Mouse (Mus musculus): ENCODE data around the gene Arid3a.
A peak's percentile ranks its signal among the peaks of the same experiment; 100 is the strongest.

Gene Arid3a

DNA sequence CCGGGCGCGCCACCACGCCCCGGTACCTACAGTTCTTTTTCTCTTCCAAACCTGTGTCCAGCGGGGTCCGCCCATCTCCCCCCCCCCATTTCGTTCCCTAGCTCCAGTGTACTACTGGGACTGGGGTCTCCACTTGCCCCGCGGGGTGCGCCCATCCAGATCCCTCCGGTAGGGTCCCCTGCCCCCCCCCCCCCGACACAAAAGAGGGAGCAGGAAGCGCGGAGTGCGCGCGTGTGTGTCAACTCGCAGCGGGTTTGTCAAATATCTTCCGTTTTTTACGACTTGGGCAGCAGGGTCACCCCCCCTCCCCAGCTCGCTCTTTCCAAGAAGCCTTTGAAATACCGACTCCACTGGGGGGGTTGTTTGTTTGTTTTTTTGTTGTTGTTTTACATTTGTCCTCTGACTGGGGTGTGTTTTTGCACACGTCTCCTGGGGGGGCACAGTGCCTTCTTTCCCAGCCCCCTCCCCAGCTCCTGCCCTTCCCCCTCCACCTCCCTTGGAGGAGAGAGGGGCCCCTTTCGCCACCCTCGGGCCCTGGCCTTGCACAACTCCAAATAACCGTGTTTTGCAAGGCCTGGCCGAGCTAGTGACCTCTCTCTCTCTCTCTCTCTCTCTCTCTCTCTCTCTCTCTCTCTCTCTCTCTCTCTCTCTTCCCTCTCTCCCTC is 1.3 kb downstream of the Arid3a start:
- DNase-seq: peak; percentile 53 to 60

DNA sequence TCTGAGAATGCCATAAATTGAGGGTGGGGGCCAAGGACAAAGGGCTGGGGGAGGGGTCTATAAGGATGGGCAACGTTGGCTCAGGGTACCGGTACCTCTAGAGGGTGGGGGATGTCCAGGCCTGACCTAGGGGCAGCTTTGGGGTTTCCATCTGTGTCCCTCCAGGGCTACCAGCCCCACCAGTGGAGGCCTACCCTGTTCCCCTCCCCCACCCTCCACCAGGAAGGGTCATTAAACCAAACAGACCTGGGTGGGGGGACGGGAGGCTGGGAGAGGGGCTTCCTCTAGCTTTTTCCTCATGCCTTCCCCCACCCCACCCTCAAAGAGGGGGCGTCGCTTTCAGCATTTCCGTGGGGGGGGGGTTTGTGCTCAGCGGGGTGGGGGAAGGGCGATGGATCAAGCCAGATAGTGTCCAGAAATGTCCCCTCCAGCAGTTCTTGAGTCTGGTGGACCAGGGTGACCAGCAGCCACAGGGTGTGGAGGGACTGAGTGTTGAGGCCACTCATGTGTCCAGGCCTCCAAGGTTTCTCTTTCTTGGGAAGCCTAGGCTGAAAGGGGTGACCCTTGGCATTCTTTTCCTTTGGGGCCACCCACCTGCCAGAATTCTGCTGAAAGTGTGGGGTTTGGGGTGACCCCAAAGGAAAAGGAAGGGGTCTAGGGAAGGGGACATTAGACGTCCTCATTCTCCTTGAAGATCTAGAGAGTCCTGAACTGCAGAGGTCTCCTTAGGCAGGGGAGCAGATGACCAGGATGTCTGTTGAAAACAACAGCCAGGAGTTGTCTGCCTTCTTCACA is 2.3 kb downstream of the Arid3a start:
- DNase-seq: peak; percentile 59 to 68

DNA sequence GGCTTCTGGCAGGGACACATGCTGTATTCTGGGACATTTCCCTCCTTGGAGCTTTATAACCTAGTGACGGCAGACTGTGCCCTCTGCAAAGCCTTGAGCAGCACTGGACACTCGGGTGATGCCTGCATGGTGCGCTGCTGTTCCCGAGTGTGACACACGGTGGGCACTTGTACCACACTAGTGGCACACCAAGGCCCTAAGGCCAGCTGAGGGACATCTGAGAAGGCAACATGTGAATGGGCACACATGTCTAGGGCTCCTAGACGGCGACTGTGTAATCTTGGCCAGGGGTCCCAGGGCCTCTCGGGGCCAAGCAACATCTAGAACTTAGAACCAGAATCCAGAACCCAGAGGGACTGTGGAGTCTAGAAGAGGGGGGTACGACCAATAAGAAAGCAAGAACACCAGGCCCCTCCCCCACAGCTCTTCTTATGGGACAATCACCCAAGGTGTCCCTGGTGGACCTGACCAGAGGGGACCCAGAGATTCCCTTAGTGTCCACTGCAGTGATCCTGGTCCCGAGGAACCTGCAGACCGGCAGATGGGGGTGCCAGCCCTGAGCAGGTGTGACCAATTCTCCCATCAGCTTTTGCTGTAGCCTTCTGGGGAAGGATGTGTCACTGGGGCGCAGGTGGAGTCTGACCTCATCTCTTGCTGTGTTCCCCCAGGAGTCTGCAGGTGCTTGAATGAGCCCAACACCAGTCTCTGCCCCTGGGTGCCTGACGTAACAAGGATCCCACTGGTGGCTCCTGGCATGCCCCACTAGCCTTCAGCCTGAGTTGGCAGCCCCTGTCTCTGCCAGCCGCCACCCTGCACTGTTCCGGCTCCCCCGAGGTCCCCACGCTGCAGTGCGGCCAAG is 3.4 kb downstream of the Arid3a start:
- DNase-seq: peak in 1 of 2 experiments; percentile 39

DNA sequence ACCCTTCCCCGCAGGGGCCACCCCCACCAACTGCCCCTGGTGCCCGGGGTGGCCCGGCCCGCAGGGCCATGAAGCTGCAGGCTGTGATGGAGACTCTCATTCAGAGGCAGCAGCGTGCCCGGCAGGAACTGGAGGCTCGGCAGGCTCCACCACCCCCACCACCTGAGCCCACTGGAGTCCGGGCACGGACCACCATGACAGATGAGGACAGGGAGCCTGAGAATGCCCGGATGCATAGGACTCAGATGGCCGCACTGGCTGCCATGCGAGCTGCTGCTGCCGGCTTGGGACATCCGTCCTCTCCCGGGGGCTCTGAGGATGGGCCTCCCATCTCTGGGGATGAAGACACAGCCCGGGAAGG is 4.0 kb downstream of the Arid3a start:
- DNase-seq: peak; percentile 63 to 76

DNA sequence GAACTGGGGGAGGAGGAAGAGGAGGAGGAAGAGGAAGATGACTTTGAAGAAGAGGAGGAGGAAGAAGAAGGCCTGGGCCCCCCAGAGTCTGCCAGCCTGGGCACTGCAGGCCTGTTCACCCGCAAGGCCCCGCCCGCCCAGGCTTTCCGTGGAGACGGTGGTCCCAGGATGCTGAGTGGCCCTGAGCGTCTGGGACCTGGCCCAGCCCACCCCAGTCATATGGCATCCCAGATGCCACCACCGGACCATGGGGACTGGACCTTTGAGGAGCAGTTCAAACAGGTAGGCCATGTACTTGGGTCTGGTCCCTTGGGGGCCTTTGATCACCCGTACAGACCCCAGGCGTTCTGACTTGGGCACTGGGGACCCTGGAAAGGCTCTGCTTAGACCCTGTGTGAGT is 5.0 kb downstream of the Arid3a start:
- peak in 1 of 2 experiments; percentile 41 for DNase-seq

DNA sequence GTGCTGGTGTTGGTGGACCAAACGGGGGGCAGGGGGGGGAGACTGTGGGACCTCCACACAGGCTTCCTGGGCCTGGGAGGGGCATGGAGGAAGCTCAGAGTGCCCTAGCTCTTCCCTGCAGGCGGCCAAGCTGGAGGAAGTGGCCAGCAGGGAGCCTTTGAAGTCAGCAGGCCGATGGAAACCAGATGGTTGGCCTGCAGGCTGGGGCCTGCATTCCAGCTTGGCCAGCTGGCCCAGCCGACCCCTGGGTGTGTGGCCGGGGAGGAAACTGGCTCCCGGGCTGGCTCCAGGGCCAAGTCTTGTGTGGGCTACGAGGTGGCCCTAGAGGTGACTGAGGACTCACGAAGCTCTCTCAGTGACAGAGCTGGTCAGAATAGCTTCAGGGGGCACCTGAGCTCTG is 5.9 kb downstream of the Arid3a start:
- DNase-seq: peak; percentile 78 to 89

DNA sequence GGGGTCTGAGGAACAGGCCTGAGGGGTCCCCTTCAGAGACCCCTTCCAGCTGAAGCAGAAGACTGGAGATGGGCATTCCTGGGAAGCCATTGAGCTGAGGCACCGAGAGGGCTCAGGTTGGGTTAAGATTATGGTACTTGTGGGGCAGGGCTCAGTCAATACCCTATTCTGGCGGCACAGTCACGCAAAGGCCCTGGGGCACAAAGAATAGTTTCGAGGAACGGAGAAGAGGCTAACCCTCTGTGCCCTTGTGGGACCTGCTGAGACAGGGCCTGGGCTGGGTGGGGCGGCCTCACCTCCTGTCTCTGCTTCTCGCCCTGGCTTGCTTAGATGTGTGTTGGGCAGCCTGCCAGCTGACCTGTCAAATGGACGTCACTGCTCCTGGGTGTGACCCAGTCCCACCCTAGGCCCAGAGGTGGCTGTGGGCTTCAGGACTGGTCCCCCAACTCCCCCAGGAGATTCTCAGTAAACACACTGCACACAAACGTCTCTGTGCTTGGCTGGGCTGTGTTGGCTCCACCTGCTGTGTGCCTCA is 6.4 kb downstream of the Arid3a start:
- peak; percentile 63 to 64 for DNase-seq

DNA sequence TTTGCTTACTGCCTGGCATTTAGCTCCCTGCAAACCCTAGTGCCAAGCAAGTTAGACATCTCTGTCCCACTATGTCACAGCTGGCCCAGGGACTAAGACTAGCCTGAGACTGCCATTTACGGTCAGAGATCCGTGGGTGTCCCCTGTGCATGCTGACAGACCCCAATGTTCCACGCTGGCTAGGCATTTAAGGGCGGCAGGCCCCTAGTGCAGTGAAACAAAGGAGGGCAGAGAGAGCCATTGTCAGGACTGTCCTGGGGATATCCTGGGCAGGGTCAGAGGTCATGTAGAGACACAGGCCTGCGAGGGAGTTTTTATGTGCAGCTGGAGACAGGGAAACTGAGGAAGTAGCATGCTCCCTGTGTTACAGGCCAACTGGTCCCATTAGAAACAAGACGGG is 7.0 kb downstream of the Arid3a start:
- no peak for DNase-seq

DNA sequence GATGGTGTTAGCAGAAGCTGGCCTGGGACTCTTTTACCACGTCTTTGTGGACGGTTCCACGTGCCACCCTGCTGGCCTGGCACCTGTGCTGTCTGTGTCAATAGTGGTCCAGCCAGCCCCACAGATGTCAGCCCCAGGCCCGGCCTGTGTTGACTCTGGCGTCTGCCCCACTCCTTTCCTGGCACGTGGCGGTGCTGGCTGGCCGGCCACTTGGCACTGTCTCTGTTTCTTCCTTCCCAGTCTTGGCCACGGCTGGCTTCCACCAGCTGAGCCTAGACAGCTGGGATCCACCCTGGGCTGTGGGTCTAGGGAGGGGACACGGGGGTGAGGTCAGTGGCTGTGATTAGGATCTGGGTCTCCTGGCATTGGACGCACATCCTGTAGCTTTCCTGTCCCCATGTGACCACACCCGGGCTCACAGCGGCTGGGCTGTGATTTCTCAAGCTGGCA is 7.5 kb downstream of the Arid3a start:
- peak; percentile 97 to 98 for DNase-seq

DNA sequence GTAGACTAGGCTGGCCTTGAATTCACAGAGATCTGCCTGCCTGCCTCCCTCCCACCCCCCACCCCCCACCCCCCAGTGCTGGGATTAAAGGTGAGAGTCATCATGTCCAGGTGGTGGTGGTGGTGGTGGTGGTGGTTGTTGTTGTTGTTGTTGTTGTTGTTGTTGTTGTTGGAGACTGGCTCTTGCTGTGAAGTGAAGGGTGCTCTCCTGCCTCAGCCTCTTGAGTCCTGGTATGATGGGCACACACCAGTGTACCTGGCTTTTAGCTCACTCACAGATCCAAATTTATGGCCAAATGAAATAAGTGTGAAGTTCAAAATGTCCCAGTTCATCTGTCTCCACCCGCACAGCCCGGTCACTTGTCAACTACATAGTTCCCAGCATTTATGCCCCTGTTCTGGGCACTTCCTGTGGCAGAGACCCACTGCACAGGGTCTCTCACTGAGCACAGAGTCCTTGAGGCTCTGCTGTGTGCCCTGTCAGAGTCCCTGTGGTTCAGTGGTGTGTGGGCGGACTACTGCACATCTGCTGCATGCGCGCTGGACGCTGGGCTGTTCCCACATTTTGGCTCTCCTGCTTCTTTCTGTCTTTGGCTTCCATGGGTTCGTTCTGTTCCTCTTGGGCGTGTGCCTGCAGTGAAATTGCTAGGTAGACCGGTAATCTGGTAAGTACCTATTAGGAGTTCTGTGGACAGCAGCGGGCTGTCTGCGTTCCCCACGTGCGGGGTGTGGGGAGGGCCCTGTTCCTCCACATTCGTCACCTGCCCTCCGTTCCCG is 8.1 kb downstream of the Arid3a start:
- peak; percentile 59 to 60 for DNase-seq

DNA sequence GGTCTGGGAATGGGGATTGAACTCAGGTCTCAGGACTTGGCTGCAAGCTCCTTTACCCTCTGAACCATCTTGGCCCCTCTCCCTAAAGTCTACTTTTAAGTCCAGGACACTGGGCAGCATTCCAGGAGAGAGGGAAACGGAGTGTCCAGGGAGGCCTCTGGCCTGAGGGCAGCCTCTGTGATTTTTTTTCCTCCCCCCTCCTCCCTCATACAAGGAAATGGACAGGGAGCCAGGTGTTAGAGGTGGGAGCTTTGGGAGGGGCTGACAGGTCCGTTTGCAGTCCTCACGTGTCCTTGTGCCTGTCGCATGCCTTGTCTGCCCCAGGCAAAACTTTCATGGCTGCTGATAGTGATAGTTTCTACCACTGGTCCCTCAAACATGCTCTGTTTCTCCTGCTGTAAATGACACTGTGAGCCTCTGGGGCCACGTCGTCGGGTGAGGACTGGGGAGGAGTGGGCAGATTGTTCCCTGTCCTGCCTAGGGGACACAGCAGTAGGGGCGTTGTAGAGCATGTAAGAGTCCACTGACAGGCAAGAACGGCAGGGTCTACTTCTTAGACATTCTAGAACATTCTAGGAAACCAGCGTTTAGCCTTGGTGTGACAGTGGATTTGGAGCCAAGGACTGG is 9.6 kb downstream of the Arid3a start:
- DNase-seq: peak; percentile 40 to 56

DNA sequence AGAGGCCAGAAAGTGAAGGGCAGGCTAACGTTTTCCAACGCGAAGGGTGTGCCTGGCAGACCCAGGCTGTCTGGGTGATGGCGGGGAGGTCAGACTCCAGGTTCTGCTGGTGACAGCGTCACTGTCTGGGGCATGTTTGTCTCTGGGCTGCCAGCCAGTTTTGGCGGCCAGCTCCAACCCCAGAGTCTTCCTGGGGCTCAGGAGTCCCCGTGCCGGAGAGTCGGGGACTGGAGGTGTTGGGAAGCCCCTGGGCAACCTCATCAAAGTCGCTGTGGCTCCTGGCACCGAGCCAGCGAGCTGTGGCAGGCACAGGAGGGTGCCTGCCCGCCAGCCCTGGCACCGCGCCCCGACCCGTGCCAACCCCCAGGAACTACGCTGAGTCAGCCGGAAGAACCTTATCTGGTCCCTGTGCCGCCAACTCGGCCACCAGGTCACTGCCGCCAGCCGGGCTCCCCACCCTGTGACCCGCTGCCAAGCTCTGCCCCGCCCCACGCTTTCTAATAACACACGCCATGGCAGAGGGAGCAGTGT is 10.1 kb downstream of the Arid3a start:
- peak; percentile 84 to 86 for DNase-seq

DNA sequence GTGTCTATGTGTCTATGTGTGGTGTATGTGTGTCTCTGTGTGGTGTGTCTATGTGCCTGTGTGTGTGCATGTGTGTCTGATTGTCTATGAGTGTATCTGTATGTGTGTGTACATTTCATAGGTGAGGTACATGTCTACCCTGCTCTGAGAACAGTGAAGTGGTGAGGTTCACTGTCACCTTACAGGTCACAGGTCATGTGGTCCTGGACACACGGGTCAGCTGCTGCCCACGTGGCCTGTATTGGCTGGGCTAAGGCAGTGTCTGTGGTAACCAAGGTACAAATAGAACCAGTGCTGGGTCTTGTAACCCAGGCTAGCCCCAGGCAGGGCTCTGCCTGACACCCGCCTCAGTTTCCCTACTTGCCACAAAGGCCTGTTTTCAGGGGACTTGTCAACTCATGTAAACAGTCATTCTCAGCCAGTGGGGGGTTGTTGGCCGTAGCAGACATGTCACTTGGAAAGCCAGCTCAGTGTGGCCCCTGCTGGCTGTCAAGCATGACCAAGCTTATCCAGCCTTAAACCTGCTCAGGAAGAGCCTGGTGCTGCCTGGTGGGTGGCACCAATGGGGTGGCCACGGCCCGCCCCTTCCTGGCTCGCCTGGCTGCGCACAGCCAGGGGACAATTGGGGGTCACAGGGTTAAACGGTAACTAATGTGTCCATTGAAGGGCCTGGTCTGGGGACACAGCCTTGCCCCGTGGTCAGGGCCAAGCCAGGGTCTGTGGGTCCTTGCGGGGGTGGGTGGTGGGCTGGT is 11.1 kb downstream of the Arid3a start:
- no peak for DNase-seq

DNA sequence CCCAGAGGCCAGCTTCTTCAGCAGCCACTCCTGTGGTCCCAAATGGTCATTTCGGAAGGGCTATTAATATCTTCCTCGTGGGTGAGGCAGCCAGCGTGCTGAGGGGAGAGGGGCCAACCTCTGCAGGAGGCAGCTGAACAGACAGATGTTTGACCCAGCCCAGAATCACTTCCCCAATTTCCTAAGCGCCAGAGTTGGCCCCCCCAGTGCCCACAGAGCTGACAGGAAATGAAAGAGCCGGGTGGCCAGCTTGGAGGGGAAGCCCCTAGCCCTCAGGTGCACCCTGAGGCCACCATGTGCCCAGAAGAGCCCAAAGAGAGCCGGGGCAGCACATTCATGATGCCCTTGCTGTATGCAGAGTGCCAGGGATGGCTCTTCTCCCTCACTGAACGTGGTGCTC is 13.9 kb downstream of the Arid3a start:
- no peak for DNase-seq

DNA sequence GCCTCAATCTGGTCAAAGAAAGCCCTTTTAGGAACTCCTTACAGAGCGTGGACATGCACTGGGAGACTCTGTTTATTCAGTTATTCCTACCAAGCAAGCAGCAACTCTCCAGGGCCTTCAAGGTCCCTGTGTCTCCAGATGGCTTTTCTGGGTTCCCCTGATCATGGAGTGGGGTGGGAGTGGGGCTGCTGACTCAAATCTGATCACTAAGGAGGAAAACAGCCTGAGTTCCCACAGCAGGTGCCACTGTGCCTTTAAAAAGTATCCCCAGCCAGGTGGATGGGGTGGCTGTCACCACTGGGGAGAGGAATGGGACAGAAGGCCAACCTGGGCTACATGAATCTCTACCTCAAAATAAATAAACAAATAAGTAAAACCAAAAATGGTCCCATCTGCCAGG is 16.1 kb downstream of the Arid3a start:
- DNase-seq: no peak

DNA sequence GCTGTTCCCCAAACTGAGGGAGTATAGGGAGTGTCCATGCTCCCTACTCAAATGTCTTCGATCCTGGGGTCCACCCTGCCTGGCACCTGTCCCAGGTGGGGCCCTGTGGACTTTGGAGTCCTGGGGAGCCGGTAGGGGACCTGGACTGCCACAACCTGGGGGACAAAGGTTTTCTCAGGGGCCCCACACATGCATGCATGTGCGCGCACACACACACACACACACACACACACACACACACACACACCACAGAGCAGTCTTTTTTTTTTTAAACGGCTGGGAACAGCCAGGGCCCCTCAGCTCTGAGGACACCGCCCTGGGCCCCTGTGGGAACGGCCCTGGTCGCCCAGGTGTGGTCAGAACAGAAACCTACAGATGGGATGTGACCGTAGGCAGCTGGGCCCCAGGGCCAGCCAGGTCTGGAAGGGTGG is 16.6 kb downstream of the Arid3a start:
- DNase-seq: no peak

DNA sequence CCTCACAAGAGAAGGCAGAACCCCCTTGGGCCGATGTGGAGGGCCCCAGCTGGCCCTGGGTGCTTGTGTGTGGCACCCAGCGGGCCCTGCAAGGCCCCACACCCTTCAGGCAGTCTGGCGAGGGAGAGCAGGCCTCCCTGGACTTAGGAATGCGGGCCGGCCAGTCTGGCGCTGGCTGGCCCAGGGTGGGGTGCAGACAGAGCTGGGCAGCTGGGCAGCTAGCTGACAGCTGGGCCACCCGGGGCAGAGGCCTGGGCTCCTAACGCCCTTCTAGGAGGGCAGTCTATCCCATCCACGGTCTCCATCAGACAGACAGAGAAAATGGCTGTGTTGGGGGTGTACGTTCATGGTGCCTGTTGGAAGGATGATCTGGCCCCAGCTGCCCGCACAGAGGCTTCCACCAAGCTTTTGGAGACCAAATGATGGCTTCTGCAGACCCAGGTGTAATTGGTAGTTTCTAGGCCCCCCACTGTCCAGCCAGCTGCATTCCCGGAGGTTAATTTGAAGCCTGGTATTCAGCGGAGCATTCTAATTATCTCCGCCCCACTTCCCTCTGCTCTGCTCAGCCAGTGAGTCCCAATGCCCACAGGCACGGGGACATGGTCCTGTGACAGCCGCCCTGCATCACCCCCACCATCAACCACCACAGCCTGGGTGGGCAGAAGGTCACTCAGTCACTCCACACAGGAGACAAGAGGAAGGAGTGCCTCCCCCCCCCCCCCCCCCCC is 18.8 kb downstream of the Arid3a start:
- peak; percentile 53 to 54 for DNase-seq

DNA sequence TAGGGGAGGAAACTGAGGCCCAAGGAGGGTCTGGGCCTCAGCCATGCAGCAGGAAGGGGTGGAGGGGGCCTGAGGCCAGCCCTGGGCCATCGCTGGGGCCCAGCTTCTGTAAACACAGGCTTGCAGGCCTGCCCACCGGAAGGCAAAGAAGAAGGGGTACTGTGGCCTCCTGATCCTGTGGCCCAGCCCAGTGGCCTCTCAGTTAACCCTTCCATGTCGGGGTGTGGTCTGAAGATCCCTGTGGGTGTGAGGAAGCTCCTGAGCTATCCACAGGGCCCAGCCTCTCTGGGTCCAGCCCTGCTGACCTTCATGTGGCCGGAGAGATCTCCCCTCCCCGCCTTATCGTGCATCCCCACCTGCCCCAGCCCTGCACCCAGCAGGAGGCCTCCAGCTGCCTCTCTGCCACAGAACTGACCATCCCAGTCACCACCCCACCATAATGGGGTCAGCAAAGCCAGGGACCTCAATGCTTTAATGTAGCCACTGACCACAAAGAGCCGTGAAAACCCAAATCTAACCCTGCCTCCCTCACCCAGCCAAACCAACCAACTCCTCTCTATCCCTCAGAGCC is 20.0 kb downstream of the Arid3a start:
- DNase-seq: no peak

DNA sequence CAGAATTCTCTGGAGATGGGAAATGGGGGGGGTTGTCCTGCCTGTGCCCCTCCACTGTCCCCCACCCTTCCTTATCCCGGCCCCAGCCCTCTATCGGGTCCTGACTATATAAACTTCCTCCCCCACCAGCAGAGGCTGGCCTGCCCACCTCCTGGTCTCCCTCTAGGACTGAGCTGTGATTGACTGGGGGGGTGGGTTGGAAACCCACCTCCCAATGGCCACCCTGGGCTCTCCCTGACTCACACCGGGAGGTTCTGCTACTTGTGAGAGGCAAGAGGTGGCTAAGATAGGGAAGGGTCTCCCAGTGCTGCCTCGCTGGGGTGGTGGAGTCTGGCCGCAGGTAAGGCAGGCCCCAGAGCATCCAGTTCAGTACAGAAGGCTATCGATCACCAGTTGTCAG is 20.7 kb downstream of the Arid3a start:
- DNase-seq: no peak

DNA sequence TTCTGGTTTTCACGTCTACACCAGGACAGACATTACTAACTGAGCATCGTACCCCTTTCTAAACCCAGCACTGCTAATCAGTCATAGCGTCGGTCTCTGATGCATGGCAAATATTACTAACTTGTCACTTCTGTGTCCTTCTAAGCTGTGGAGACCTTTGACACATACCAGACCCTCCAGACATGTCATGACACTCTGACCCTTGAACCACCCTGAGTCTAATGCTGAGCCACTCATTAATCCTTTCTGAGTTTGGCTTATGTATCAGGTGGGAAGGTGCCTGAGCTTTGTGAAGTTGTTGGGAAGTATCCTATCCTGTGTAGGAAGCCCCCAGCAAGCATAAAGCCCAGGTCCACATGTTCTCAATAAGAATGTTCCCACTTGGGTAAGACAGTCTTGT is 23.0 kb downstream of the Arid3a start:
- no peak for DNase-seq

Measured in cerebellum, postnatal 10 days (tissue).